Mouse (Mus musculus) lung, embryonic 16.5 days (tissue): ENCODE results near the gene Schip1. TPM values are rescaled to one million over a fixed set of nuclear protein-coding genes. Genes with fewer than 3 reads are reported as not detected.

ENCODE experiments used
- ATAC-seq: fragments of 200-750 bp; cut with Nextera tagmentation; 2 replicates; pipeline ENCODE4 v1.8.0; 2017; ENCODE audit warnings: low read depth, mild to moderate bottlenecking, moderate library complexity
- H3K27ac ChIP-seq: fragments of 300-500 bp; sonication (generic); 2 replicates; pipeline ENCODE4 v1.5.1; 2014; ENCODE audit warnings: mild to moderate bottlenecking, control low read depth, low read length
- H3K27me3 ChIP-seq: fragments of 300-500 bp; sonication (generic); 2 replicates; pipeline ENCODE4 v1.6.1; 2014; ENCODE audit warnings: low read depth, low read length, mixed read lengths; ENCODE audit not compliant: control insufficient read depth, insufficient read depth
- H3K36me3 ChIP-seq: fragments of 300-500 bp; sonication (generic); 2 replicates; pipeline ENCODE4 v1.6.1; 2014; ENCODE audit warnings: low read length; ENCODE audit not compliant: control insufficient read depth, insufficient read depth
- H3K4me1 ChIP-seq: fragments of 300-500 bp; sonication (generic); replicated peaks from 2 replicates; pipeline ENCODE4 v1.6.1; 2014; ENCODE audit warnings: low read length, mixed read lengths; ENCODE audit not compliant: control insufficient read depth, insufficient read depth
- H3K4me2 ChIP-seq: fragments of 300-500 bp; sonication (generic); 2 replicates; pipeline ENCODE4 v1.6.1; 2014; ENCODE audit warnings: low read depth, low read length, control low read depth
- H3K4me3 ChIP-seq: fragments of 300-500 bp; sonication (generic); 2 replicates; pipeline ENCODE4 v1.5.1; 2014; ENCODE audit warnings: mild to moderate bottlenecking, low read length, control low read depth
- H3K9ac ChIP-seq: fragments of 300-500 bp; sonication (generic); 2 replicates; pipeline ENCODE4 v1.6.1; 2014; ENCODE audit warnings: low read length, control low read depth
- H3K9me3 ChIP-seq: fragments of 300-500 bp; sonication (generic); 2 replicates; pipeline ENCODE4 v1.6.1; 2016; ENCODE audit warnings: low read length; ENCODE audit not compliant: control insufficient read depth
- WGBS: fragments of 180-500 bp; shearing (Covaris S2); extraction: QIAGEN DNeasy Blood & Tissue Kit; methylation state at CpG from one replicate; pipeline ENCODE4 v1.1.7; 2014; 5-methylcytosine and 5-hydroxymethylcytosine counted together
- polyA plus RNA-seq: library from polyadenylated mRNA; unstranded; fragments of >200 nt; fragmentation: Nextera tagmentation; extraction: Ambion mirVana; gene quantifications from 2 replicates; pipeline ENCODE4 v1.2.1, GENCODE M21; 2015

Schip1 gene
- polyA plus RNA-seq, 1 experiment from 2014 or later: 31.2 TPM

DNA sequence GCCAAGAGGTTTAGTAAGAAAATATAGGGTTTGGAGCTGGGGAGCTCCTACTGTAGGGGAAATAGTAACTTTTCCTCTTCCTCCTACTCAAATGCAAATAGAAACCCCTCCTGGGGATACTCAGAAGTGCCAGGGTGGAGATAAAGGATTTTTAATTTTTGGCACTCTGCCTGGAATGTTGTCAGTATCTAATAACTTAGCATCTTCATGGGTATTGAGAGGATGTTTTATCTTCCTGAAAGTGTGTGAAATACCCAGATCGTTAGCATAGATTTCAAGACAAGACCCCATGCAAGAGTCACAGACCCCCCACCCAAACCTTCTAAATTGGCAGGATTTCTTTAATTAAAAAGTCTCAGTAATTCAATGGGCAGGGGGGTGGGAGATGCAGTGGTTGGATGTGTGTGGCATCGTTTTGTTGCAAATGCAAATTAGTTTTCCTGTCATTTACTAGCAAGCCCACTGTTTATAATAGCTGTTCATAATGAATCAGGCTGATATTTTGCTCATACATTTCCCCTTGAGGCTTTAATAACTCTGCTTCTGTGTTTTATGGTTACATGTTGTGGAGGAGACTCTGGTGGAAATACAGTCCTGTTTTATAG is 40.6 kb downstream of the Schip1 start:
- no peaks in the 10 kb centered on the region for H3K27me3 ChIP-seq
- no peaks in the 10 kb centered on the region for H3K36me3 ChIP-seq
- no peak overlapping the region for H3K27ac ChIP-seq
- no peak overlapping the region for H3K4me2 ChIP-seq
- H3K4me1 ChIP-seq: no peaks in the 10 kb centered on the region
- no peak for ATAC-seq
- no peak overlapping the region for H3K9ac ChIP-seq
- WGBS: 73% methylated on average over 2 of the region's 2 CpGs
- no peaks in the 10 kb centered on the region for H3K9me3 ChIP-seq
- H3K4me3 ChIP-seq: no peak overlapping the region

DNA sequence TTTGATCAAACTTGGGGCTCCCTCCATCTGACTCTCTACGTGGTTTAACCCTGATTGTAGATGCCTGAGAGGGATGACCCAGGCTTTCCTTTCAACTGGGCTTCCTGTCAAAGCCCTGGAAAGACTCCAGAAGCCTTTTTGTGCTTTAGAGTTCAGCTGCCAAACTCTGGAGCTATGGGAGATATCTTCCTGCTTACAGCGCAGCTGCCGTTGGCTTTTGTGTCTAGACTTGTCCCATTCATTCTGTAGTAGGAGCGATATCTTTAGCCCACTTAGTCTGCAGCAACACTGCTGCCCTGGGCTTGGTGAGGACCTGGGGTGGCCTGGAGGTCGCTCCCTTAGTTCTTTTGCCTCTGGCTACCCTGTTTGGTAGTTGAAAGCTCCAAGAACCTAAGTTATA is 56.7 kb downstream of the Schip1 start:
- no peak overlapping the region for H3K4me3 ChIP-seq
- no peak for ATAC-seq
- H3K27ac ChIP-seq: no peak overlapping the region

DNA sequence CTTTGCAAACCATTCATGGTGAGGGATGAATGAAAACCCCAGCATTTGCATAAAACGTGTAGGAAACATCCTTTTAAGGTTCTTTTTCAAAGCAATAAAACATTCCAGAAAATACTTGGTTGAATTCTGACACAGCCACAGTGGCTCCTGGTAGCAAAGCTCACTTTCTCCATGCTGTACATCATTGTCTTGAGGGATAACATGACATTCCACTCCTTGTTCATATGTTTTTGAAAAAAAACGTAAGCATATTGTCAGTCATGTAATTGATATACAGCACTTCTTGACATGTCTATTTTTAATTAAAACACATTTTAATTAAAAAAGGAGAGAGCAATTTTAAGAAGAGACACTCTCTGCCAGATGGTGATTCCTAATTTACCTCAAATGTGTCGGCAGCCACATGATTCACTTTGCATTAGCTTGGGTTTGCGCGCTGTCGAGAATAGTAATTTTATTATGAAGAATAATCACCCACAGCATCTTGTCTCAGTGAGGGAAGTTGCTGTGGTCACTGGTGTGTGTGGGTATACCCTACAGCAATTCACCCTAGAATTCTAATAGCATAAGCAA is 61.8 kb downstream of the Schip1 start:
- WGBS: 66% methylated on average over 6 of the region's 6 CpGs
- Histone ChIP-seq H3K9me3 (no peaks in the 10 kb centered on the region), H3K36me3 (no peaks in the 10 kb centered on the region), H3K27ac (no peak overlapping the region), H3K27me3 (no peaks in the 10 kb centered on the region), H3K4me1 (no peaks in the 10 kb centered on the region), H3K9ac (no peak overlapping the region), H3K4me3 (no peak overlapping the region), H3K4me2 (no peak overlapping the region)
- no peak for ATAC-seq

More for the DNA sequence above, 56.7 kb downstream of the Schip1 start:
- WGBS: 40% methylated on average over 5 of the region's 5 CpGs
- no peak overlapping the region for H3K9ac ChIP-seq
- H3K27me3 ChIP-seq: no peaks in the 10 kb centered on the region
- H3K4me1 ChIP-seq: no peaks in the 10 kb centered on the region
- no peaks in the 10 kb centered on the region for H3K9me3 ChIP-seq
- H3K4me2 ChIP-seq: no peak overlapping the region
- no peaks in the 10 kb centered on the region for H3K36me3 ChIP-seq

DNA sequence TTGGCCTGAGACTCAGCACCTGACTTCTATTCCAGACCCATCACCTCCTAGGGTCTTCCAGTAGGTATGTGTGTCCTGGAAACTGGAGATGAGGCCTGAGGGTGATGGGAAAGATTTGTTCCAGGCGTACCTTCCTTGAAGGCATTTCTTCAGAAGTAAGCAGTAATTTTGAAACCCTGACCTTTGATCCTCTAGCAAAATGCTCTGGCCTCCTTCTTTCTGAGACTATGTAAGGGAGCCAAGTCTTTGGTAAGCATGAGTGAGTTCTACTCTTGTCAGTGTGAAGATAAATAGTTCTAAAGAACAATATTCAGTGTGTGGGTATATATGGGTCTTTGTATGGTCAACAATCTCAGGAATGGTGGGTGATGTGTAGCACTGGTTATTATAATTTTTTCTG is 65.8 kb downstream of the Schip1 start:
- no peaks in the 10 kb centered on the region for H3K4me1 ChIP-seq
- no peak overlapping the region for H3K4me3 ChIP-seq
- H3K27ac ChIP-seq: no peak overlapping the region
- no peaks in the 10 kb centered on the region for H3K36me3 ChIP-seq
- WGBS: 70% methylated on average over 1 of the region's 1 CpGs
- ATAC-seq: no peak
- H3K9me3 ChIP-seq: no peaks in the 10 kb centered on the region
- H3K9ac ChIP-seq: no peak overlapping the region
- no peaks in the 10 kb centered on the region for H3K27me3 ChIP-seq
- H3K4me2 ChIP-seq: no peak overlapping the region

DNA sequence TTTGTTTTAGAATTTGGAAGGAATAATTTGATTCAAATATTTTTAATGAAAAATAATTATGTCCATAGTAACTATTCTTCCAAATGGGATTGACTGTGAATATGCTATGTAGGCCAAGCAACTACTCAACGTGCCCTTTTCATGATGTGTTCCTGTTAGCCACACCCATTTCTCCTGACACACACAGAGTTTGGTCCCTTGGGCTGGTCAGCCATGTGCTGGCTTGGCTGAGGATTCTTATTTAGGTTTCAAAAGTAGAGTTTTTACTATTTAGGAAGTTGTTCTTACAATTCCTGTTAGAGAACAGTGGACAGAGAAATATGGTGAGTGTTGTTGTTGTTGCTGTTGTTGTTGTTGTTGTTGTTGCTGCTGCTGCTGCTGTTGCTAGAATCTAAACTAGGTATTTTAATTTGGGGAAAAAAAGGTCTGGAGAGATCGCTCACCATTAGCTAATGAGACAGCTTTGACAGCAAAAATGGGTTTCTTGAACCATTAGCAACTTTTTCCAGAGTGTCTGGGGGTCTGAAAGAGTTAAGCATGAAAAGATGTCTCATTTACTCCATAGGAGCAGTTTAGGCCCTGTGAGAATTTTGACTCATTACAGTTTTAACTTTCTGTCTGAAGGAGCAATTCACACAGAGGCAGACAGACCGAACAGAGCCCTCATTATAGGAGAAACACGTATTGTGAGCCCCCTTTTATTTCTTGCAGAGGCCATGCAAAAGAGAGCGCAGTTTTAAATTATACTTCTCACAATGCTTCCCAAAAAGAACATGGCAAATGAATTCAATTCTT is 74.4 kb downstream of the Schip1 start:
- no peak overlapping the region for H3K4me2 ChIP-seq
- no peak overlapping the region for H3K27ac ChIP-seq
- no peaks in the 10 kb centered on the region for H3K27me3 ChIP-seq
- WGBS: 77% methylated on average over 5 of the region's 5 CpGs
- H3K9ac ChIP-seq: no peak overlapping the region
- no peaks in the 10 kb centered on the region for H3K36me3 ChIP-seq
- no peak overlapping the region for H3K4me3 ChIP-seq
- no peak for ATAC-seq
- no peaks in the 10 kb centered on the region for H3K4me1 ChIP-seq
- H3K9me3 ChIP-seq: no peaks in the 10 kb centered on the region

DNA sequence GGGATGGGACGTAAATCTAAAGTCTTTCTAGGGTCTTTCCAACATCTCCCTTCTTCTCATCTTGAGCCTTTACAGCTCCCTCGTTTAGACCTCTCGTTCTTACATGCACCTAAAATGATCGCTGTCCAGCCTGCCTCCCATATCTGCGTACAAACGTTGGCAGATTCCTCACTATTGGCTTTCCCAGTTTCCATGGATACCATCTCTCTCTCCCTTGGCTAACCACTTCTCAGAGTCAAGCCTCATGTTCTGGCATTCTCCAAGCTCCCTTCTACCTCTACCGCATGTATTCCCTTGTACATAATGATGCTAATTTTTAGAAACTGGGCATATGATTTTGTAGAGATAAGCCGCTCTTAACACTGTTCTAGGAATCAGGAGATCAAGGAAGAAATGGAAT is 86.1 kb downstream of the Schip1 start:
- WGBS: 65% methylated on average over 8 of the region's 8 CpGs
- H3K4me2 ChIP-seq: no peak overlapping the region
- ATAC-seq: no peak

DNA sequence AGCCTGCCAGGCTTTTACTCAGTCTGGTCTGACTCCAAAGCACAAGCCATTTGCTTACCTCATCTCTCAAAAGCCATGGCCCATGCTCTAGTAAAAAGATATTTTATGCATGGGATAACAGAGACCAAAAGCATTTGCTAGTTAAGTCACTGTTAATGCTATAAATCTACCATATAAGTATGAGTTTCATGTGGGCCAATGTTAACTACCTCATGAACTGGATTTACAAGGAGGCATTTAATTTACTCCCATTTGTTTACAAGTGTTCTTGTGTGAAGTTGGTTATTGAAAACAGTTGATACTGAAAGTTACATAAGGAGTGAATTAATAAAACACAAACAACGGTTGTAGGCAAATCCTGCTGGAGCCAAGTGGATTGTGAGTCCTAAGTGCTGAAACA is 95.6 kb downstream of the Schip1 start:
- H3K4me1 ChIP-seq: no peaks in the 10 kb centered on the region
- H3K27ac ChIP-seq: no peak overlapping the region
- WGBS: 61% methylated on average over 1 of the region's 1 CpGs
- no peak overlapping the region for H3K4me2 ChIP-seq
- no peaks in the 10 kb centered on the region for H3K36me3 ChIP-seq
- no peak overlapping the region for H3K4me3 ChIP-seq
- H3K9ac ChIP-seq: no peak overlapping the region
- no peaks in the 10 kb centered on the region for H3K9me3 ChIP-seq
- no peaks in the 10 kb centered on the region for H3K27me3 ChIP-seq
- no peak for ATAC-seq

More for the DNA sequence above, 86.1 kb downstream of the Schip1 start:
- Histone ChIP-seq H3K36me3 (no peaks in the 10 kb centered on the region), H3K9me3 (no peaks in the 10 kb centered on the region), H3K4me1 (no peaks in the 10 kb centered on the region), H3K27ac (no peak overlapping the region), H3K27me3 (no peaks in the 10 kb centered on the region), H3K4me3 (no peak overlapping the region), H3K9ac (no peak overlapping the region)

DNA sequence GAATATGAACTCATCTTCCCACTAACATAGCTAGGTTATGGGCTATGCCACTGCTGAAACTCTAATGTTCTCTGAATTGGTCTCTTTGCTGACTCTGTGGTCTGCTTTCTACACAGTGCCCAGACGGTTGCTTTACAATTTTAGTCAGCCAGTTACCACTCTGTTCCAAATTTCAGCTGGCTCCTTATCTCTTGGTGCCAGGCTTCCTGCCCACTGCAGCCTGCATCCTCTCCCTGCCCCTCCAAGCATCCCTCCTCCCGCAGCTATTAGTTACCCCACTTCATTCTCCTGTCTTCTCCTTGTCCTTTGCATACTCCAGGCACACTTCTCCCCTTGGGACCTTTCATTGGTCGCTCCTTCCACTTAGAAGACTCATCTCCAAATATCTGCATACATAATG is 96.2 kb downstream of the Schip1 start:
- H3K4me2 ChIP-seq: no peak overlapping the region
- ATAC-seq: no peak
- H3K4me3 ChIP-seq: no peak overlapping the region
- H3K9ac ChIP-seq: no peak overlapping the region
- no peak overlapping the region for H3K27ac ChIP-seq
- no peaks in the 10 kb centered on the region for H3K9me3 ChIP-seq
- H3K27me3 ChIP-seq: no peaks in the 10 kb centered on the region
- no peaks in the 10 kb centered on the region for H3K36me3 ChIP-seq
- H3K4me1 ChIP-seq: no peaks in the 10 kb centered on the region
- 64% methylated on average over 3 of the region's 3 CpGs for WGBS

DNA sequence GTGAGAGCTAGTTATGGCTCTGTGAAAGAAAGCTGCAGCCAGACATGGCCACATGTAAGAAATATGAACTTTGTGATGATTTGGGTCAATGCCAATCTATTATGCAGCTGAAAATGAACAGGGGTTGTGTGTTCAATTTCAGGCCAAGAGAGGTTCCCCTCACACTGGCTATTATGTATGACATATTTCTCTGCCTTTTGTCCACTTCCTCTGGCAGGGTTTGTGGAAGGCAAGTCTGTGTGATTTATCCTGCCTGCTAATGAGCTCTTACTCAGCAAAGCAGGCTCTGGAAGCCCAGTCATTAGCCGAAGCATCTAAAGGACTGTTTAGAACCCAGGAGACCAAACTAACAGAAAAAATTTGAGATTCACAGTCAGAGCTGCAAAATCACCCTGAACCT is 113.6 kb downstream of the Schip1 start:
- no peak for ATAC-seq
- Histone ChIP-seq H3K4me3 (no peak overlapping the region), H3K9me3 (no peaks in the 10 kb centered on the region), H3K4me1 (no peaks in the 10 kb centered on the region), H3K36me3 (no peaks in the 10 kb centered on the region), H3K27me3 (no peaks in the 10 kb centered on the region), H3K9ac (no peak overlapping the region), H3K27ac (no peak overlapping the region), H3K4me2 (no peak overlapping the region)
- 55% methylated on average over 1 of the region's 1 CpGs for WGBS
